Mouse (Mus musculus): ENCODE measurements at regions not wholly inside any gene's neighbourhood (a gene's known extent, or its start where the extent isn't known, plus 50 kb on each side); places are given as distances from the start of the nearest gene placed in this dataset.
"Not testable (repeated sequence)": the region's sequence is repeated elsewhere in the genome, so short reads cannot be mapped to it uniquely, and the experiment has no call there.

GRCm38 (mm10) chr7:111855309-111855708 is 75.5 kb upstream of the Galnt18 start:
- no peak for DNase-seq
- intact Hi-C loops (cut with DNase I) = no loop called here

GRCm38 (mm10) chr7:111846417-111846816 is 66.6 kb upstream of the Galnt18 start:
- intact Hi-C loops (cut with DNase I) = no loop called here

GRCm38 (mm10) chr7:111843715-111844114 is 63.9 kb upstream of the Galnt18 start:
- intact Hi-C loops (cut with DNase I) = no loop called here
- no peak for DNase-seq

More at GRCm38 (mm10) chr7:111846417-111846816, 66.6 kb upstream of the Galnt18 start:
- DNase-seq = no peak

GRCm38 (mm10) chr7:111840826-111841225 is 61.0 kb upstream of the Galnt18 start:
- intact Hi-C loops (cut with DNase I) = no loop called here
- DNase-seq = no peak

GRCm38 (mm10) chr7:111838162-111838561 is 58.4 kb upstream of the Galnt18 start:
- no peak for DNase-seq
- intact Hi-C loops (cut with DNase I) = no loop called here

- intact Hi-C loops (cut with DNase I); DNase-seq: not testable (repeated sequence)
These were observed 54.6 kb upstream of the Galnt18 start for GRCm38 (mm10) chr7:111834356-111834755.

- DNase-seq = no peak
- intact Hi-C loops (cut with DNase I) = no loop called here
These were observed 50.2 kb upstream of the Galnt18 start for GRCm38 (mm10) chr7:111829931-111830330.
